In the genomic region with DNA sequence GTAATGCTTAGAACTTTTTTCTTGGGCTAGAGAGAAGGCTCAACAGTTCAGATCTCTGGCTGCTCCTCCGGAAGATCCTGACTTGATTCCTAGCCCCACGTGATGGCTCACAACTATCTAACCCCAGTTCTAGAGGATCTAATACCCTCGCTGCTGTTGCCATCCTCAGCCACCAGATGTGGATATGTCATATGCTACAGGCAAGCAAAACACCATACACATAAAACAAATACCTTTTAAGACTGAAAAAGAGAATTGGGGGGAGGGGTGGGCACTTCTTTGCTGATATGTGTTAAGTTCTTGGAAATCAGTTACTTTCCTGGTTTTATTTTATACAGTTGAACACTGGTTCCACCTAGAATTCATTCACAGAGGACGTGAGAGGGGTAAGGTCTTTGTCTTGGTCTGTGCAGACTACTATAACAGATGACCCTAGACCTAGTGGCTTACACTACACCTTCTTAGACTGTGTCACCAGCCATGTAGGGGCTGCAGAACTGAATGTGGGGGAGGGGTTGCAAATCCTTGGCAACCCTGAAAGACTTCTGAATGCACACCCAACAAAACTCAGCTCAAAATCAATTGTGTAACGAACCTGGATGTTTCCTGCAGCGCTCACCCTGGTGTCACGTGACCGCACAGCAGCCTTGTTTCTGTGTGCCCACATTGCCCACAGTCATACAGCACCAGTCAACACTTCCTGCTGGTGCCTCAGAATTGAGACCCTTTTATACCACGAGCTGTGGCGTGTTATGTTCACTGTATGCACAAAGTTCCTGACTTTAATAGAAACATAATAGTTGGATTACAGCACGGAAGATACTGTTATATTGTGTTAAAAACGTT, we compare ENCODE assay signal across 10 mouse cellular contexts. TPM values are rescaled to one million over a fixed set of nuclear protein-coding genes. Genes with fewer than 3 reads are reported as not detected.
DNase-seq lines count a peak whose midpoint lies in the region; ATAC-seq lines count a peak whose summit lies in the region.
"Had no signal": no experiment of that assay in that cellular context is flagged by ENCODE, and none has a peak within 500 bp of the region (broad histone marks: within the 10 kb centered on the region; RNA-seq: fewer than 3 reads in every experiment).

No protein-coding gene starts in this region.

- DNase-seq in cerebellum, postnatal 10 days, result peak; percentile 38 to 44
- DNase-seq in cerebellum, adult 18-20 months, result no peak
- DNase-seq in 416B (ENCODE audit: low read depth), result peak; percentile 93
- no peak for DNase-seq in ovary, adult 18-20 months (ENCODE audit: low spot score)
- no peak for DNase-seq in yolk sac, embryonic 10.5 days (ENCODE audit: low spot score)
- DNase-seq: kidney, postnatal 25 days had no signal

- ATAC-seq in granulocyte monocyte progenitor cell, adult 5-6 weeks (replicated peaks; ENCODE audit: poor library complexity, severe bottlenecking), result peak; percentile 91
- ATAC-seq in neutrophil, adult 5-6 weeks (ENCODE audit: extremely low read depth, insufficient number of reproducible peaks, low FRiP score, poor library complexity, severe bottlenecking), result peak; percentile 51; the same call in 1 of the 2 replicates
- no peak for ATAC-seq in cerebellum, adult (ENCODE audit: insufficient number of reproducible peaks, low FRiP score, low TSS enrichment)
- ATAC-seq: Patski had no signal

RNA-seq across cellular contexts. Expression of a gene that starts 3.9 kb away (rescaled TPM):
- not detected in 2 replicates for total RNA-seq in granulocyte monocyte progenitor cell, adult 5-6 weeks (2014; fragmentation: Nextera tagmentation)
- not detected in 2 replicates for total RNA-seq in granulocyte monocyte progenitor cell, adult 5-6 weeks (2017)
- not detected in 2 replicates for total RNA-seq in neutrophil, adult 5-6 weeks (2017)

RNA-seq across cellular contexts. Expression of a gene that starts 58.2 kb away (rescaled TPM):
- 84.3 and 97.4 TPM in 2 replicates for total RNA-seq in granulocyte monocyte progenitor cell, adult 5-6 weeks (2014; fragmentation: Nextera tagmentation)
- 241 and 247 TPM in 2 replicates for total RNA-seq in granulocyte monocyte progenitor cell, adult 5-6 weeks (2017)
- total RNA-seq in neutrophil, adult 5-6 weeks (2017), result 20.3 and 20.8 TPM in 2 replicates

Comparison
In these comparisons a context has a peak if more than half of its experiments do, and no peak if none do; other contexts are left out.
1. DNase-seq: peak in cerebellum, postnatal 10 days (2 of 2) and 416B (single experiment); none in cerebellum, adult 18-20 months (0 of 2), ovary, adult 18-20 months (single experiment) and yolk sac, embryonic 10.5 days (single experiment).